Mouse (Mus musculus) G1E (cell line): Measurements from ENCODE around the gene Pde3a.

ENCODE experiments used
- CTCF ChIP-seq: IDR thresholded peaks from 2 replicates; pipeline ENCODE4 v1.5.1; 2012; ENCODE audit warnings: low read depth, low read length, inconsistent platforms, mixed read lengths
- GATA1 ChIP-seq: IDR thresholded peaks from 2 replicates; pipeline ENCODE4 v1.6.1; 2012; ENCODE audit warnings: borderline replicate concordance, low read length, inconsistent platforms, mixed read lengths

DNA sequence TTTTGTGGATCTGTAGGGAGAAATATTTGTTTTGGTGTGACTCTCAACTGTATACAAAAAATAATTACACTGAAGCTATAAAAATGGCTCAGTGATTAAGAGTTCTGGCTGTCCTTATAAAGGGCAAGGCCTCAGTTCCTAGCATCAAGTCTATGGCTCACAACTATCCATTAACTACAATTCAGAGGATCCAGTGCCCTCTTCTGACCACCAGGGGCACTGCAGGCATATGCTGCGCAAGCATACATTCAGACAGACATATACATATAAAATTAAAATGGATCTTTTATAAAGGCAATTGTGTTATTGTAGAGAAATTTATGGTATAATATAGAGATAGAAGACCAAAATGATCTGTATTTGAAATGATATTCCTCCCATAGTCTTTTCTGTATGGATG, 181.1 kb downstream of the Pde3a start:
- no peak for TF ChIP-seq CTCF
- TF ChIP-seq GATA1 = no peak
